Mouse (Mus musculus) cerebellum, adult 11-12 months (tissue): Measurements from ENCODE around the gene Gorasp2.

Source experiments
- DNase-seq: peaks from one replicate; pipeline ENCODE4 v3.0.0; 2022

Gene Gorasp2

DNA sequence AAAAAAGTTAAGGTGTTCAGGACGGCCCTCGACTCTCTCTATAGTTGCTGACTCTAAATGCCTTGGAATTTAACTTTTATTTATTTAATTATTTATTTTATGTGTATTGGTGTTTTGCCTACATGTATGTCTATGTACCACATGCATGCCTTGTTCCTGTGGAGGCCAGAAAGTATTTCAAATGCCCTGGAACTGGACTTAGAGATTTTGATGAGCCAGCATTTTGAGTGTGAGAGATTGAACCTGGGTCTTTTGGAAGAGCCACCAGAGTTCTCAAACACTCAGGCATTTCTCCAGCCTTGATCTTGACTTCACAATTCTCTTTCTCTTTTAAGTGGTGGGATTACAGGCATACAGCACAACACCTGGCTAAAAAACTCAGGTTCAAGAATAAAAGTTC is 90.3 kb downstream of the Gorasp2 start:
- DNase-seq: no peak

DNA sequence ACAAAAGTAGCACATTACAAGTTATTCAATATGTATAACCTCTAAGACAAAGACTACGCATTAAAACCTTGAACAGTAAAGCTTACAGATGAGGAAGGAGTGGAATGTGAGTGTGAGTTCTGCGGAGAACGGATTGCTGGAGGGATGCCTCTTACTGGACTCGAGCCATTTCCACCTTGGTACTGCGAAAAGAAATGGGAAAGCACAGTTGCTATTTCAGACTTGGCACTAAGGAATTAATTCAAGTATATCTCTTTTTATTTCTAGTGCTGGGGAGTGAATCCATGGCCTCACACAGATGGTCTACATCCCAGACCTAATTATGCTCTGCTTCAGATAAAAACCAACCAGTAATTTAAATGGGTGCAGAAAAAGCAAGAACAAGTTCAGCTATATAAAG is 90.8 kb downstream of the Gorasp2 start:
- no peak for DNase-seq
